Mouse (Mus musculus): ENCODE measurements at regions not wholly inside any gene's neighbourhood (a gene's known extent, or its start where the extent isn't known, plus 50 kb on each side); places are given as distances from the start of the nearest gene placed in this dataset.

- TF ChIP-seq CTCF (IDR thresholded peaks at IDR 0.05; ENCODE audit: low read depth, low read length) (no peak), GATA1 (IDR thresholded peaks at IDR 0.05; ENCODE audit: borderline replicate concordance, low read length) (no peak)
- no peaks in the 10 kb centered on the region for H3K9me3 ChIP-seq (replicated peaks)
- H3K36me3 ChIP-seq (replicated peaks): no peaks in the 10 kb centered on the region
- no peak for DNase-seq (ENCODE audit: low spot score)
- ATAC-seq (ENCODE audit: extremely low read depth, insufficient number of reproducible peaks, low FRiP score, poor library complexity, severe bottlenecking): no peak
- no peaks in the 10 kb centered on the region for H3K4me1 ChIP-seq (ENCODE audit: insufficient read depth, low read depth, low read length)
- H3K27me3 ChIP-seq (ENCODE audit: insufficient read depth, low read length): no peaks in the 10 kb centered on the region
- no peak overlapping the region for H3K4me3 ChIP-seq (ENCODE audit: low read depth, low read length)
Measured at GRCm38 (mm10) chr12:118649323-118649973, 196.7 kb upstream of the Sp8 start.

GRCm38 (mm10) chr12:118648673-118649072, 197.5 kb upstream of the Sp8 start:
- ATAC-seq (ENCODE audit: extremely low read depth, insufficient number of reproducible peaks, low FRiP score, poor library complexity, severe bottlenecking): no peak
- no peaks in the 10 kb centered on the region for H3K4me1 ChIP-seq (ENCODE audit: insufficient read depth, low read depth, low read length)
- TF ChIP-seq CTCF (IDR thresholded peaks at IDR 0.05; ENCODE audit: low read depth, low read length): no peak
- TF ChIP-seq TAL1 (conservative IDR thresholded peaks at IDR 0.05; ENCODE audit: low read depth, low read length): no peak
- TF ChIP-seq GATA2 (IDR thresholded peaks at IDR 0.05; ENCODE audit: borderline replicate concordance, low read depth, low read length): no peak
- no peak for TF ChIP-seq POLR2AphosphoS5 (IDR thresholded peaks at IDR 0.05; ENCODE audit: insufficient replicate concordance, low read depth, low read length)
- TF ChIP-seq GATA1 (IDR thresholded peaks at IDR 0.05; ENCODE audit: borderline replicate concordance, low read length): no peak
- no peaks in the 10 kb centered on the region for H3K36me3 ChIP-seq (replicated peaks)
- H3K27me3 ChIP-seq (ENCODE audit: insufficient read depth, low read length): no peaks in the 10 kb centered on the region
- H3K9me3 ChIP-seq (replicated peaks): no peaks in the 10 kb centered on the region
- no peak for DNase-seq (ENCODE audit: low spot score)
- H3K4me3 ChIP-seq (ENCODE audit: low read depth, low read length): no peak overlapping the region

GRCm38 (mm10) chr12:118647270-118648042, 198.7 kb upstream of the Sp8 start:
- no peak for TF ChIP-seq CTCF (IDR thresholded peaks at IDR 0.05; ENCODE audit: low read depth, low read length)
- TF ChIP-seq TAL1 (conservative IDR thresholded peaks at IDR 0.05; ENCODE audit: low read depth, low read length): no peak
- no peak for TF ChIP-seq GATA1 (IDR thresholded peaks at IDR 0.05; ENCODE audit: borderline replicate concordance, low read length)
- no peak for TF ChIP-seq GATA2 (IDR thresholded peaks at IDR 0.05; ENCODE audit: borderline replicate concordance, low read depth, low read length)
- TF ChIP-seq POLR2AphosphoS5 (IDR thresholded peaks at IDR 0.05; ENCODE audit: insufficient replicate concordance, low read depth, low read length): no peak
- Histone ChIP-seq H3K9me3 (replicated peaks) (no peaks in the 10 kb centered on the region), H3K4me3 (ENCODE audit: low read depth, low read length) (no peak overlapping the region), H3K4me1 (ENCODE audit: insufficient read depth, low read depth, low read length) (no peaks in the 10 kb centered on the region), H3K27me3 (ENCODE audit: insufficient read depth, low read length) (no peaks in the 10 kb centered on the region), H3K36me3 (replicated peaks) (no peaks in the 10 kb centered on the region)
- no peak for DNase-seq (ENCODE audit: low spot score)
- no peak for ATAC-seq (ENCODE audit: extremely low read depth, insufficient number of reproducible peaks, low FRiP score, poor library complexity, severe bottlenecking)

- ATAC-seq (ENCODE audit: extremely low read depth, insufficient number of reproducible peaks, low FRiP score, poor library complexity, severe bottlenecking): no peak
- Histone ChIP-seq H3K4me3 (ENCODE audit: low read depth, low read length) (no peak overlapping the region), H3K4me1 (ENCODE audit: insufficient read depth, low read depth, low read length) (no peaks in the 10 kb centered on the region), H3K36me3 (replicated peaks) (no peaks in the 10 kb centered on the region), H3K9me3 (replicated peaks) (no peaks in the 10 kb centered on the region), H3K27me3 (ENCODE audit: insufficient read depth, low read length) (no peaks in the 10 kb centered on the region)
- no peak for DNase-seq (ENCODE audit: low spot score)
- no peak for TF ChIP-seq POLR2AphosphoS5 (IDR thresholded peaks at IDR 0.05; ENCODE audit: insufficient replicate concordance, low read depth, low read length)
- TF ChIP-seq GATA1 (IDR thresholded peaks at IDR 0.05; ENCODE audit: borderline replicate concordance, low read length): no peak
- no peak for TF ChIP-seq TAL1 (conservative IDR thresholded peaks at IDR 0.05; ENCODE audit: low read depth, low read length)
- no peak for TF ChIP-seq GATA2 (IDR thresholded peaks at IDR 0.05; ENCODE audit: borderline replicate concordance, low read depth, low read length)
- TF ChIP-seq CTCF (IDR thresholded peaks at IDR 0.05; ENCODE audit: low read depth, low read length): no peak
Measured at GRCm38 (mm10) chr12:118640925-118641324, 205.2 kb upstream of the Sp8 start.

GRCm38 (mm10) chr12:118637214-118637613, 208.9 kb upstream of the Sp8 start:
- H3K4me1 ChIP-seq (ENCODE audit: insufficient read depth, low read depth, low read length): no peaks in the 10 kb centered on the region
- no peak overlapping the region for H3K4me3 ChIP-seq (ENCODE audit: low read depth, low read length)
- no peaks in the 10 kb centered on the region for H3K27me3 ChIP-seq (ENCODE audit: insufficient read depth, low read length)
- no peaks in the 10 kb centered on the region for H3K36me3 ChIP-seq (replicated peaks)
- ATAC-seq (ENCODE audit: extremely low read depth, insufficient number of reproducible peaks, low FRiP score, poor library complexity, severe bottlenecking) (no peak), DNase-seq (ENCODE audit: low spot score) (no peak)
- no peak for TF ChIP-seq GATA1 (IDR thresholded peaks at IDR 0.05; ENCODE audit: borderline replicate concordance, low read length)
- TF ChIP-seq POLR2AphosphoS5 (IDR thresholded peaks at IDR 0.05; ENCODE audit: insufficient replicate concordance, low read depth, low read length): no peak
- no peak for TF ChIP-seq GATA2 (IDR thresholded peaks at IDR 0.05; ENCODE audit: borderline replicate concordance, low read depth, low read length)
- TF ChIP-seq CTCF (IDR thresholded peaks at IDR 0.05; ENCODE audit: low read depth, low read length): no peak
- TF ChIP-seq TAL1 (conservative IDR thresholded peaks at IDR 0.05; ENCODE audit: low read depth, low read length): no peak
- H3K9me3 ChIP-seq (replicated peaks): no peaks in the 10 kb centered on the region

- TF ChIP-seq GATA2 (IDR thresholded peaks at IDR 0.05; ENCODE audit: borderline replicate concordance, low read depth, low read length) (no peak), GATA1 (IDR thresholded peaks at IDR 0.05; ENCODE audit: borderline replicate concordance, low read length) (no peak), TAL1 (conservative IDR thresholded peaks at IDR 0.05; ENCODE audit: low read depth, low read length) (no peak)
- Histone ChIP-seq H3K27me3 (ENCODE audit: insufficient read depth, low read length) (no peaks in the 10 kb centered on the region), H3K9me3 (replicated peaks) (no peaks in the 10 kb centered on the region), H3K4me1 (ENCODE audit: insufficient read depth, low read depth, low read length) (no peaks in the 10 kb centered on the region), H3K4me3 (ENCODE audit: low read depth, low read length) (no peak overlapping the region), H3K36me3 (replicated peaks) (no peaks in the 10 kb centered on the region)
- DNase-seq (ENCODE audit: low spot score) (no peak), ATAC-seq (ENCODE audit: extremely low read depth, insufficient number of reproducible peaks, low FRiP score, poor library complexity, severe bottlenecking) (no peak)
Measured at GRCm38 (mm10) chr12:118635456-118635855, 210.7 kb upstream of the Sp8 start.
